Mouse (Mus musculus): ENCODE measurements around the gene Styxl1.

The Styxl1 gene

GRCm38 (mm10) chr5:135697711-135698111 is 80.5 kb downstream of the Styxl1 start:
- DNase-seq (ENCODE audit: low spot score in 2 of 2) = no peak

Measured in frontal cortex, postnatal 36 days (tissue).